ENCODE assay signal across 8 mouse cellular contexts in the genomic region with DNA sequence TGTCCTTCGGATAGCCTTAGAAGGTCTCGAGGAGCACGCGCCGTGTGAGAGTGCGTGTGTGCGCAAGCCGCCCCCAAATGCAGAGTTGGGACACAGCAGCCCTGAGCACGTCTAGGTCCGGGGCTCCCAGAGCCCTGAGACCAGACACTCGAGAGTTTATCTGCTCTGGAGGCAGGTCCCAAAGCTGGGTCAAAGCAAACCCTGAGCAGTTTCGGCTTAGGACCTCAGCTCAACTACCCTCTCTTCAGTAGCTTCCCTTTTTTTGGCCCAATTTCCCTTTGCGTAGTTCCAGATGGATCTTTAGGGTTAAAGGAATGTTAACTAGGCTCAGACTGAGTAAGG. TPM values are rescaled to one million over a fixed set of nuclear protein-coding genes. Genes with fewer than 3 reads are reported as not detected.
DNase-seq lines count a peak whose midpoint lies in the region; ATAC-seq lines count a peak whose summit lies in the region.

No protein-coding gene starts in this region.

- WGBS in kidney, embryonic 14.5 days: 10% methylated on average over 13 of the region's 13 CpGs
- 6% methylated on average over 13 of the region's 13 CpGs for WGBS in embryonic facial prominence, embryonic 12.5 days
- WGBS in hindbrain, embryonic 14.5 days: 11% methylated on average over 13 of the region's 13 CpGs
- 6% methylated on average over 13 of the region's 13 CpGs for WGBS in midbrain, embryonic 15.5 days

- peaks cover 20% of the 10 kb centered on the region; the same call in 1 of the 2 replicates for H3K4me1 ChIP-seq in kidney, embryonic 14.5 days (ENCODE audit: control insufficient read depth, insufficient read depth, low read length)
- peaks cover 32% of the 10 kb centered on the region for H3K4me1 ChIP-seq in embryonic facial prominence, embryonic 12.5 days
- peaks cover 63% of the 10 kb centered on the region for H3K4me1 ChIP-seq in hindbrain, embryonic 14.5 days (replicated peaks; ENCODE audit: control insufficient read depth, insufficient read depth, low read length)
- peaks cover 41% of the 10 kb centered on the region for H3K4me1 ChIP-seq in midbrain, embryonic 15.5 days

- H3K27me3 ChIP-seq in kidney, embryonic 14.5 days (ENCODE audit: control insufficient read depth, insufficient read depth, low read length): peaks cover 8% of the 10 kb centered on the region; the same call in 1 of the 2 replicates
- H3K27me3 ChIP-seq in embryonic facial prominence, embryonic 12.5 days: peaks cover 12% of the 10 kb centered on the region
- H3K27me3 ChIP-seq in hindbrain, embryonic 14.5 days (ENCODE audit: control insufficient read depth, insufficient read depth, low read length): 0 out of 2 replicates have a peak, but pooled peaks cover 3% of the 10 kb centered on the region
- 0 out of 2 replicates have a peak, but pooled peaks cover 2% of the 10 kb centered on the region for H3K27me3 ChIP-seq in midbrain, embryonic 15.5 days (replicated peaks)

- peak overlapping the region; percentile 37 for H3K4me3 ChIP-seq in kidney, embryonic 14.5 days (ENCODE audit: low read length)
- H3K4me3 ChIP-seq in embryonic facial prominence, embryonic 12.5 days: peak overlapping the region; percentile 37
- peak overlapping the region; percentile 38 for H3K4me3 ChIP-seq in hindbrain, embryonic 14.5 days (replicated peaks; ENCODE audit: low read length)
- H3K4me3 ChIP-seq in midbrain, embryonic 15.5 days: peak overlapping the region; percentile 31

- ATAC-seq in kidney, embryonic 14.5 days (ENCODE audit: low FRiP score, low TSS enrichment): no peak
- peak; percentile 57; the same call in 1 of the 2 replicates for ATAC-seq in embryonic facial prominence, embryonic 12.5 days (ENCODE audit: insufficient number of reproducible peaks, insufficient read depth, low FRiP score, low TSS enrichment)
- no peak for ATAC-seq in hindbrain, embryonic 14.5 days (ENCODE audit: low FRiP score)
- ATAC-seq in midbrain, embryonic 15.5 days (replicated peaks): peak; percentile 31; the same call in 1 of the 2 replicates
- no peak for ATAC-seq in erythroid progenitor cell, adult 5-6 weeks (replicated peaks; ENCODE audit: low FRiP score, poor library complexity, severe bottlenecking)

- no peak overlapping the region for H3K27ac ChIP-seq in kidney, embryonic 14.5 days (ENCODE audit: low read depth, low read length)
- H3K27ac ChIP-seq in embryonic facial prominence, embryonic 12.5 days: peak overlapping the region; percentile 78
- H3K27ac ChIP-seq in hindbrain, embryonic 14.5 days: peak overlapping the region; percentile 84
- peak overlapping the region; percentile 31 for H3K27ac ChIP-seq in midbrain, embryonic 15.5 days

- peak overlapping the region; percentile 58; the same call in 1 of the 2 replicates for H3K9ac ChIP-seq in kidney, embryonic 14.5 days (ENCODE audit: low read depth, low read length)
- peak overlapping the region; percentile 60 for H3K9ac ChIP-seq in embryonic facial prominence, embryonic 12.5 days
- peak overlapping the region; percentile 68 for H3K9ac ChIP-seq in hindbrain, embryonic 14.5 days
- peak overlapping the region; percentile 28 for H3K9ac ChIP-seq in midbrain, embryonic 15.5 days

- no peaks in the 10 kb centered on the region for H3K9me3 ChIP-seq in kidney, embryonic 14.5 days (ENCODE audit: control insufficient read depth, low read length)
- H3K9me3 ChIP-seq in embryonic facial prominence, embryonic 12.5 days: no peaks in the 10 kb centered on the region
- no peaks in the 10 kb centered on the region for H3K9me3 ChIP-seq in hindbrain, embryonic 14.5 days (ENCODE audit: control insufficient read depth, low read length)
- H3K9me3 ChIP-seq in midbrain, embryonic 15.5 days: no peaks in the 10 kb centered on the region

- peak overlapping the region; percentile 80 for H3K4me2 ChIP-seq in kidney, embryonic 14.5 days (replicated peaks; ENCODE audit: low read depth, low read length)
- peak overlapping the region; percentile 77 for H3K4me2 ChIP-seq in embryonic facial prominence, embryonic 12.5 days (replicated peaks)
- H3K4me2 ChIP-seq in hindbrain, embryonic 14.5 days (replicated peaks): peak overlapping the region; percentile 95
- peak overlapping the region; percentile 81 for H3K4me2 ChIP-seq in midbrain, embryonic 15.5 days

- no peaks in the 10 kb centered on the region for H3K36me3 ChIP-seq in kidney, embryonic 14.5 days (ENCODE audit: control insufficient read depth, insufficient read depth, low read length)
- no peaks in the 10 kb centered on the region for H3K36me3 ChIP-seq in embryonic facial prominence, embryonic 12.5 days
- H3K36me3 ChIP-seq in hindbrain, embryonic 14.5 days (replicated peaks; ENCODE audit: control insufficient read depth, insufficient read depth): no peaks in the 10 kb centered on the region
- H3K36me3 ChIP-seq in midbrain, embryonic 15.5 days (replicated peaks): no peaks in the 10 kb centered on the region

- DNase-seq in kidney, adult 11 months: no peak
- DNase-seq in hindbrain, embryonic 14.5 days (ENCODE audit: low spot score): no peak
- DNase-seq in layer of hippocampus, adult 11-12 months (ENCODE audit: low spot score): no peak
- no peak for DNase-seq in kidney, postnatal 36 days

RNA-seq across cellular contexts. Expression of gene Nr2f1, which starts 11.2 kb away (rescaled TPM):
- polyA plus RNA-seq in kidney, embryonic 14.5 days (2014; fragmentation: Nextera tagmentation; extraction: Ambion mirVana): 26.8 and 36.9 TPM in 2 replicates
- 46.5 and 49.0 TPM in 2 replicates for polyA plus RNA-seq in embryonic facial prominence, embryonic 12.5 days (2016; fragmentation: Nextera tagmentation; extraction: Ambion mirVana)
- polyA plus RNA-seq in hindbrain, embryonic 14.5 days (2014; fragmentation: Nextera tagmentation; extraction: Ambion mirVana): 64.3 and 70.7 TPM in 2 replicates
- 58.4 and 61.2 TPM in 2 replicates for polyA plus RNA-seq in midbrain, embryonic 15.5 days (2015; fragmentation: Nextera tagmentation; extraction: Ambion mirVana)
- not detected in 2 replicates for total RNA-seq in erythroid progenitor cell, adult 5-6 weeks (2015; ENCODE audit: low replicate concordance)
- total RNA-seq in erythroid progenitor cell, adult 5-6 weeks (2017; ENCODE audit: low replicate concordance): not detected in 2 replicates

Comparison
In these comparisons a context has a peak if more than half of its experiments do, and no peak if none do; other contexts are left out.
1. ATAC-seq: peak in embryonic facial prominence, embryonic 12.5 days (single experiment) and midbrain, embryonic 15.5 days (single experiment); none in kidney, embryonic 14.5 days (single experiment), hindbrain, embryonic 14.5 days (single experiment) and erythroid progenitor cell, adult 5-6 weeks (single experiment).
2. Peak in every context shown above with its lines, with median percentiles within 50 percentile points of each other: H3K4me2 ChIP-seq, H3K4me3 ChIP-seq and H3K9ac ChIP-seq.